Comparison of ENCODE assay signal across 11 mouse cellular contexts in the genomic region with DNA sequence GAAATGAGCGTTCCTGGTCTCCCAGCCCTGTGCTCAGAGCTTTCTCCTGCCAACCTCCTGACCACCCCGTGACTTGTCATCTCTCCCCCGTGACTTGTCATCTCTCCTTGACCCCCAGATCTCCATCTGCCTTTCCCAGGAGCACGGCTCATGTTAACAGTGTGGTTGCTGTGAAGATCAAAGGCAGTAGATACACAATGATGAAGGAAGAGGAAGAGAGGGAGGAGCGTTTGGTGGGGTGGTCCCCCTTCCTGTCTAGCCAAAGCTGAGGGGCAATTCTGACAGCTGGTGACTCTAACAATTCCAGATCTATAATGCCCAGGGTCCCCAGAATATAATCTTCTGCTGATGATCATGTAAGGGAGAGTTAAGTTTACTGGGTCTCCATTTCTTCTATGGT.
"Had no signal": no experiment of that assay in that cellular context is flagged by ENCODE, and none has a peak within 500 bp of the region (broad histone marks: within the 10 kb centered on the region; RNA-seq: fewer than 3 reads in every experiment).

No protein-coding gene starts in this region.

- H3K9ac ChIP-seq: kidney, embryonic 15.5 days; limb, embryonic 12.5 days; liver, embryonic 14.5 days had no signal

- H3K27ac ChIP-seq: kidney, embryonic 15.5 days; limb, embryonic 12.5 days; liver, embryonic 14.5 days had no signal

- DNase-seq: kidney, adult 2 months; kidney, postnatal 14 days; lung, adult 2 months; lung, postnatal 36 days had no signal

- H3K9me3 ChIP-seq: kidney, embryonic 15.5 days; limb, embryonic 12.5 days had no signal

- H3K4me2 ChIP-seq: kidney, embryonic 15.5 days; limb, embryonic 12.5 days; midbrain, embryonic 11.5 days had no signal

- H3K36me3 ChIP-seq: kidney, embryonic 15.5 days; limb, embryonic 12.5 days had no signal

- ATAC-seq: intestine, embryonic 16.5 days; lung, postnatal 0 days; midbrain, embryonic 16.5 days had no signal

- H3K27me3 ChIP-seq: kidney, embryonic 15.5 days; limb, embryonic 12.5 days had no signal

- H3K4me3 ChIP-seq: kidney, embryonic 15.5 days; limb, embryonic 12.5 days had no signal
